Mouse (Mus musculus): ENCODE results near the gene Mtus2. TPM values are rescaled to one million over a fixed set of nuclear protein-coding genes. Genes with fewer than 3 reads are reported as not detected.
"Not testable (repeated sequence)": the region's sequence is repeated elsewhere in the genome, so short reads cannot be mapped to it uniquely, and the experiment has no call there.

Mtus2 gene
- polyA plus RNA-seq, 1 experiment from 2014 or later = 20.4 TPM

DNA sequence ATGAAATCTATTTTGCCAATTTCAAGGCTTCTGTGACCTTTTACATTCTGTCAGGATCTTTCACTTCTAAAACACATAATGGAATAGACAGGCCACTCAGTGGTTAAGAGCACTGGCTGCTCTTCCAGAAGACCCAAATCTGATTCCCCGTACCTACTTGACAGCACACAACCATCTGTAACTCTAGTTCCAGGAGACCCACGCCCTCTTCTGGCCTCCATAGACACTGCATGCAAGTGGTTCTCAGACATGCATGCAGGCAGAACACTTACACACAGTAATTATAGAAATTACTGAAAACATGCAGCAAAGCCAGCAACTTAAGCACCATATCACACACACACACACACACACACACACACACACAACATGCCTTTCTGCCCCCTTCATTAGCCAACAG lies 355.3 kb downstream of the Mtus2 start:
- H3K9ac ChIP-seq (ENCODE audit: low read depth, low read length) = no peak overlapping the region
- no peak overlapping the region for H3K4me3 ChIP-seq (ENCODE audit: low read length)
- no peak overlapping the region for H3K27ac ChIP-seq (ENCODE audit: low read length)
- 58% methylated on average over 2 of the region's 2 CpGs for WGBS
- H3K27me3 ChIP-seq (replicated peaks; ENCODE audit: control insufficient read depth, insufficient read depth, low read length) = no peaks in the 10 kb centered on the region
- H3K9me3 ChIP-seq (ENCODE audit: control insufficient read depth, low read length) = no peaks in the 10 kb centered on the region
- no peaks in the 10 kb centered on the region for H3K4me1 ChIP-seq (ENCODE audit: control insufficient read depth, insufficient read depth, low read length)
- no peaks in the 10 kb centered on the region for H3K36me3 ChIP-seq (ENCODE audit: control insufficient read depth, insufficient read depth, low read length)
- no peak overlapping the region for H3K4me2 ChIP-seq (ENCODE audit: low read depth, low read length)
- no peak for ATAC-seq

GRCm38 (mm10) chr5:148314931-148315330 lies 357.8 kb downstream of the Mtus2 start:
- H3K9me3 ChIP-seq (ENCODE audit: control insufficient read depth, low read length) = no peaks in the 10 kb centered on the region
- H3K4me3 ChIP-seq (ENCODE audit: low read length) = no peak overlapping the region
- no peak overlapping the region for H3K4me2 ChIP-seq (ENCODE audit: low read depth, low read length)
- ATAC-seq = no peak
- H3K36me3 ChIP-seq (ENCODE audit: control insufficient read depth, insufficient read depth, low read length) = no peaks in the 10 kb centered on the region
- 97% methylated on average over 5 of the region's 5 CpGs for WGBS
- H3K9ac ChIP-seq (ENCODE audit: low read depth, low read length) = no peak overlapping the region
- H3K27ac ChIP-seq (ENCODE audit: low read length) = no peak overlapping the region
- H3K27me3 ChIP-seq (replicated peaks; ENCODE audit: control insufficient read depth, insufficient read depth, low read length) = no peaks in the 10 kb centered on the region
- no peaks in the 10 kb centered on the region for H3K4me1 ChIP-seq (ENCODE audit: control insufficient read depth, insufficient read depth, low read length)

GRCm38 (mm10) chr5:148325317-148325885 lies 368.3 kb downstream of the Mtus2 start:
- Histone ChIP-seq H3K27ac (ENCODE audit: low read length) (no peak overlapping the region), H3K9me3 (ENCODE audit: control insufficient read depth, low read length) (no peaks in the 10 kb centered on the region), H3K9ac (ENCODE audit: low read depth, low read length) (no peak overlapping the region), H3K4me3 (ENCODE audit: low read length) (no peak overlapping the region), H3K27me3 (replicated peaks; ENCODE audit: control insufficient read depth, insufficient read depth, low read length) (no peaks in the 10 kb centered on the region), H3K36me3 (ENCODE audit: control insufficient read depth, insufficient read depth, low read length) (no peaks in the 10 kb centered on the region), H3K4me2 (ENCODE audit: low read depth, low read length) (no peak overlapping the region), H3K4me1 (ENCODE audit: control insufficient read depth, insufficient read depth, low read length) (no peaks in the 10 kb centered on the region)
- peak; percentile 55 for ATAC-seq
- WGBS = 48% methylated on average over 4 of the region's 4 CpGs

- H3K27ac ChIP-seq (ENCODE audit: low read length); H3K4me2 ChIP-seq (ENCODE audit: low read depth, low read length); H3K4me1 ChIP-seq (ENCODE audit: control insufficient read depth, insufficient read depth, low read length); H3K36me3 ChIP-seq (ENCODE audit: control insufficient read depth, insufficient read depth, low read length); H3K27me3 ChIP-seq (replicated peaks; ENCODE audit: control insufficient read depth, insufficient read depth, low read length); H3K9ac ChIP-seq (ENCODE audit: low read depth, low read length); ATAC-seq; H3K9me3 ChIP-seq (ENCODE audit: control insufficient read depth, low read length); H3K4me3 ChIP-seq (ENCODE audit: low read length): not testable (repeated sequence)
- WGBS = 96% methylated on average over 9 of the region's 9 CpGs
Measured at GRCm38 (mm10) chr5:148326295-148326694, 369.2 kb downstream of the Mtus2 start.

DNA sequence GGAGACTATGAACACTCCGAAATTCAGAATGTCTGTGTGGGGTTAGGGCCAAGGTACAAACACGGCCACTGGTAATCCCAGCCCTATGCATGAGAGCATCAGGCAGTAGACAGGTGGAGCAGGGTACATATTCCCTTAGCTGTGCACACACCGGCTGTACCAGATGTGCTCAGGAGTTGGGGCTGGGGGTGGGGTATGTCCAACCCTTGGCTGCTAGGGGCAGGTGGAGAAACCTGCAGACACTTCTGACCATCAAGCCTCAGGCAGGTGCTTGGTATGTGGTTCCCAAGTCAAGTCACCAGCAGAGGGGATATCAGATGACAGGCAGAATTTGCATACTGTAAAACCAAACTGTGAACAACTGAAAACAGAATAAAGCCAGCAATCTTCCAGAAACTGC lies 371.9 kb downstream of the Mtus2 start:
- Histone ChIP-seq H3K4me1 (ENCODE audit: control insufficient read depth, insufficient read depth, low read length) (no peaks in the 10 kb centered on the region), H3K4me2 (ENCODE audit: low read depth, low read length) (no peak overlapping the region), H3K9me3 (ENCODE audit: control insufficient read depth, low read length) (no peaks in the 10 kb centered on the region), H3K27ac (ENCODE audit: low read length) (no peak overlapping the region), H3K9ac (ENCODE audit: low read depth, low read length) (no peak overlapping the region), H3K27me3 (replicated peaks; ENCODE audit: control insufficient read depth, insufficient read depth, low read length) (no peaks in the 10 kb centered on the region), H3K36me3 (ENCODE audit: control insufficient read depth, insufficient read depth, low read length) (peaks cover 6% of the 10 kb centered on the region; the same call in 1 of the 2 replicates), H3K4me3 (ENCODE audit: low read length) (no peak overlapping the region)
- WGBS = 86% methylated on average over 3 of the region's 3 CpGs
- no peak for ATAC-seq

- no peaks in the 10 kb centered on the region for H3K9me3 ChIP-seq (ENCODE audit: control insufficient read depth, low read length)
- ATAC-seq = no peak
- 77% methylated on average over 11 of the region's 11 CpGs for WGBS
Measured at GRCm38 (mm10) chr5:148331229-148331776, 374.2 kb downstream of the Mtus2 start.

DNA sequence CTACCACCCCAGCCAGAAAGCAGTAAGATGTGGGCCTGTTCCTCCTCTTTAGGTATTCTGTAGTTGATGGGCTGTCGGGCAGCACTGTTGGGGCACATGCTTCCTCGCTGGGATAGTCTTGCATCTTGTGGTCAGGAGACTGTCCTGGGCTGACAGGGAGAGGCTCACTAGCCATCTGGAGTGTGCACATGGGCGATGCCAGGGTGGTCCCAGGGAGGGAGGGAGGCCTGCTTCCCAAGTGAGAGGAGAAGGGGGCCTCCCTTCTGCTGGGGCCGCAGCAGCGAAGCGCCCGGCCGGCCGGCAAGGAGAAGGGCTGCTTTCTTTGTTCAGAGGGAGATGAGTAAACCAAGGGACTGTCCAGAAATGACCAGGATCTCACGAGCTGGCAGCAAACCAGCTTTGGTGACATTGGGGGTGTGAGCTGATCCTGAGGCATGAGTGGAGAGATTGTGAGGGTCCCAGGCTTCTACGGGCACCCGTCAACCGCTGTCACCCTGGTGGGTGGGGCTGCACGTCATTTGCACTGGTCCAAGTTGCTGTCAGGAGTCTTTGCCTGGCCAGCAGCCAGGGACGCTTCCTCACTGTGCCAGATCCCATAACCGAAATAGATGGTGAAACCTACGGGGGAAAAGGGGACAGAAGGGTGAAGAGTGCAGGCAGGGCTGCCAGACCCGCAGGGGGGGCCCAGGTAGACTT lies 375.0 kb downstream of the Mtus2 start:
- peak; percentile 16; the same call in 1 of the 2 replicates for ATAC-seq
- WGBS = 86% methylated on average over 18 of the region's 18 CpGs

More at GRCm38 (mm10) chr5:148331229-148331776, 374.2 kb downstream of the Mtus2 start:
- Histone ChIP-seq H3K9ac (ENCODE audit: low read depth, low read length) (no peak overlapping the region), H3K4me1 (ENCODE audit: control insufficient read depth, insufficient read depth, low read length) (no peaks in the 10 kb centered on the region), H3K4me3 (ENCODE audit: low read length) (no peak overlapping the region), H3K4me2 (ENCODE audit: low read depth, low read length) (no peak overlapping the region), H3K27me3 (replicated peaks; ENCODE audit: control insufficient read depth, insufficient read depth, low read length) (no peaks in the 10 kb centered on the region), H3K36me3 (ENCODE audit: control insufficient read depth, insufficient read depth, low read length) (peaks cover 8% of the 10 kb centered on the region; the same call in 1 of the 2 replicates), H3K27ac (ENCODE audit: low read length) (no peak overlapping the region)

GRCm38 (mm10) chr5:148332622-148332974 lies 375.5 kb downstream of the Mtus2 start:
- Histone ChIP-seq H3K9me3 (ENCODE audit: control insufficient read depth, low read length) (no peaks in the 10 kb centered on the region), H3K9ac (ENCODE audit: low read depth, low read length) (no peak overlapping the region), H3K36me3 (ENCODE audit: control insufficient read depth, insufficient read depth, low read length) (peaks cover 8% of the 10 kb centered on the region; the same call in 1 of the 2 replicates), H3K4me2 (ENCODE audit: low read depth, low read length) (no peak overlapping the region), H3K4me3 (ENCODE audit: low read length) (no peak overlapping the region), H3K4me1 (ENCODE audit: control insufficient read depth, insufficient read depth, low read length) (no peaks in the 10 kb centered on the region), H3K27ac (ENCODE audit: low read length) (no peak overlapping the region), H3K27me3 (replicated peaks; ENCODE audit: control insufficient read depth, insufficient read depth, low read length) (no peaks in the 10 kb centered on the region)
- ATAC-seq = peak; percentile 77
- 22% methylated on average over 8 of the region's 8 CpGs for WGBS

More for the DNA sequence above, 375.0 kb downstream of the Mtus2 start:
- no peaks in the 10 kb centered on the region for H3K4me1 ChIP-seq (ENCODE audit: control insufficient read depth, insufficient read depth, low read length)
- no peaks in the 10 kb centered on the region for H3K9me3 ChIP-seq (ENCODE audit: control insufficient read depth, low read length)
- H3K4me2 ChIP-seq (ENCODE audit: low read depth, low read length) = no peak overlapping the region
- no peaks in the 10 kb centered on the region for H3K27me3 ChIP-seq (replicated peaks; ENCODE audit: control insufficient read depth, insufficient read depth, low read length)
- H3K36me3 ChIP-seq (ENCODE audit: control insufficient read depth, insufficient read depth, low read length) = peaks cover 8% of the 10 kb centered on the region; the same call in 1 of the 2 replicates
- no peak overlapping the region for H3K27ac ChIP-seq (ENCODE audit: low read length)
- no peak overlapping the region for H3K4me3 ChIP-seq (ENCODE audit: low read length)
- H3K9ac ChIP-seq (ENCODE audit: low read depth, low read length) = no peak overlapping the region

DNA sequence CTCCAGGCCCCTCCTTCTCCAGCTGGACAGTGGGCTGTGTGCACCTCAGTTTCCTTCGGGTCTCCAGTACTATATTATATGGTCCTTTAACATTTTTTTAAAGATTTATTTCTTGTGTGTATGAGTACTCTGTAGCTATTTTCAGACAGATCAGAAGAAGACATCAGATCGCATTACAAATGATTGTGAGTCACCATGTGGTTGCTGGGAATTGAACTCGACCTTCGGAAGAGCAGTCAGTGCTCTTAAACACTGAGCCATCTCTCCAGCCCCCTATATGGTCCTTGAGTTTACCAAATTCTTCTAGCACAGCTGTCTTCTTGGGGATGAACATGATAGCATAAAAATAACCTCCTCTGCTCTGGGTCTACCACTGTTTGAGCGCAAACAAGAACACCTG lies 382.0 kb downstream of the Mtus2 start:
- Histone ChIP-seq H3K36me3 (ENCODE audit: control insufficient read depth, insufficient read depth, low read length) (0 out of 2 replicates have a peak, but pooled peaks cover 2% of the 10 kb centered on the region), H3K4me3 (ENCODE audit: low read length) (no peak overlapping the region), H3K27me3 (replicated peaks; ENCODE audit: control insufficient read depth, insufficient read depth, low read length) (no peaks in the 10 kb centered on the region), H3K4me2 (ENCODE audit: low read depth, low read length) (no peak overlapping the region), H3K4me1 (ENCODE audit: control insufficient read depth, insufficient read depth, low read length) (no peaks in the 10 kb centered on the region; the same call in none of the 2 replicates), H3K27ac (ENCODE audit: low read length) (no peak overlapping the region), H3K9me3 (ENCODE audit: control insufficient read depth, low read length) (no peaks in the 10 kb centered on the region), H3K9ac (ENCODE audit: low read depth, low read length) (no peak overlapping the region)
- 91% methylated on average over 5 of the region's 5 CpGs for WGBS
- no peak for ATAC-seq
